Mouse (Mus musculus): Measurements from ENCODE around the gene Arrdc2.

Arrdc2 gene

GRCm38 (mm10) chr8:70863956-70864711, 24.6 kb upstream of the Arrdc2 start:
- DNase-seq, result peak in 1 of 2 experiments; percentile 57

GRCm38 (mm10) chr8:70862824-70863641, 23.5 kb upstream of the Arrdc2 start, which contains the start of gene Kcnn1:
Kcnn1 (minus strand) TSS chr8:70863258.
- peak; percentile 54 to 62 for DNase-seq

GRCm38 (mm10) chr8:70857516-70857915, 18.0 kb upstream of the Arrdc2 start:
- peak in 1 of 2 experiments; percentile 46 for DNase-seq

- peak; percentile 80 to 86 for DNase-seq
Measured at GRCm38 (mm10) chr8:70856541-70857197, 17.1 kb upstream of the Arrdc2 start.

- DNase-seq, result no peak
Measured at GRCm38 (mm10) chr8:70856028-70856427, 16.5 kb upstream of the Arrdc2 start.

- DNase-seq, result no peak
Measured at GRCm38 (mm10) chr8:70853863-70854262, 14.3 kb upstream of the Arrdc2 start.

GRCm38 (mm10) chr8:70852595-70853231, 13.2 kb upstream of the Arrdc2 start:
- DNase-seq, result peak in 1 of 2 experiments; percentile 1

- DNase-seq, result peak in 1 of 2 experiments; percentile 3
Measured at GRCm38 (mm10) chr8:70851837-70852236, 12.3 kb upstream of the Arrdc2 start.

GRCm38 (mm10) chr8:70850947-70851346, 11.4 kb upstream of the Arrdc2 start:
- DNase-seq, result no peak

- no peak for DNase-seq
Measured at GRCm38 (mm10) chr8:70850132-70850845, 10.8 kb upstream of the Arrdc2 start.

GRCm38 (mm10) chr8:70849333-70849990, 9.9 kb upstream of the Arrdc2 start:
- DNase-seq, result no peak

GRCm38 (mm10) chr8:70846371-70847154, 7.0 kb upstream of the Arrdc2 start:
- DNase-seq, result peak in 1 of 2 experiments; percentile 50

GRCm38 (mm10) chr8:70845108-70845507, 5.6 kb upstream of the Arrdc2 start:
- DNase-seq, result no peak

- peak; percentile 96 for DNase-seq
Measured at GRCm38 (mm10) chr8:70844523-70844922, 5.0 kb upstream of the Arrdc2 start.

- no peak for DNase-seq
Measured at GRCm38 (mm10) chr8:70843941-70844340, 4.4 kb upstream of the Arrdc2 start.

- no peak for DNase-seq
Measured at GRCm38 (mm10) chr8:70843214-70843773, 3.8 kb upstream of the Arrdc2 start.

- no peak for DNase-seq
Measured at GRCm38 (mm10) chr8:70842484-70842883, 3.0 kb upstream of the Arrdc2 start.

- peak; percentile 95 to 97 for DNase-seq
Measured at GRCm38 (mm10) chr8:70841147-70842072, 1.9 kb upstream of the Arrdc2 start.

- DNase-seq, result peak; percentile 70 to 82
Measured at GRCm38 (mm10) chr8:70840590-70840989, 1.1 kb upstream of the Arrdc2 start.

Data from kidney, postnatal 4 days (tissue).